Mouse (Mus musculus): ENCODE measurements around the gene 4932438H23Rik.

4932438H23Rik gene

DNA sequence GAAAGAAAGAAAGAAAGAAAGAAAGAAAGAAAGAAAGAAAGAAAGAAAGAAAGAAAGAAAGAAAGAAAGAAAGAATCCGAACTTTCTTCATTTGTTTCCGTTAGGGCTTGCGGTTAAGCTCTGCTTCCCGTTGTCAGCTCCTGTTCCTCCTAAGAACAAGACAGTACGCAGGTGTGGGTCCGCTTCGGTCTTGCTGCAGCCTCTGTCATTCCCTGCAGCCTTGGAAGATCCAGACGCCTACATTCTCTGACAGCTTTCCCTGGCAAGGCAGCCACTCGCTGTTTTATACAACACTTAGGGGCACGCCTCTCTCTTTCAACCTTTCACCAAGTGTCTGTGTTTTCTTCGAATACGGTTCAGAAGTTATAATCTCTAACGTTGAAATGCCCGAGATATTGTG is 8.5 kb upstream of the 4932438H23Rik start:
- in situ Hi-C loops (cut with MboI, MseI): no loop called here

DNA sequence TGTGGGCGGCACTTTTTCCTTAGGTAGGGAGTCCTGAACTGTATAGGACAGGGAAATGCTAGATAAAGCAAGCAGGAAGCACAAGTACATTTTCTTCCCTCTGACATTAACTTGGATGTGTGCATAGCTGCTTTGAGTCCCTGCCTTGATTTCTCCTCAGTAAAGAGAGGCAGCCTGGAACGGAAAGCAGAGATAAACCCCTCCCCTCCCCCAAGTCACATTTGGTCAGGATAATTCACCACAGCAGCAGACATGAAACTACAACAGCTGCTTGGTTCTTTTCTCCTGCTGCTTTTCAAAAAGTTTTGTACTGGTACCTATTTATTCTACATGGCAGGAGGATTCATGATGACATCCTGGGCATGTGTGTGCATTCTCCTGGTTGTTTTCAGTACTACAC is 5.6 kb upstream of the 4932438H23Rik start:
- in situ Hi-C loops (cut with MboI, MseI): no loop called here

DNA sequence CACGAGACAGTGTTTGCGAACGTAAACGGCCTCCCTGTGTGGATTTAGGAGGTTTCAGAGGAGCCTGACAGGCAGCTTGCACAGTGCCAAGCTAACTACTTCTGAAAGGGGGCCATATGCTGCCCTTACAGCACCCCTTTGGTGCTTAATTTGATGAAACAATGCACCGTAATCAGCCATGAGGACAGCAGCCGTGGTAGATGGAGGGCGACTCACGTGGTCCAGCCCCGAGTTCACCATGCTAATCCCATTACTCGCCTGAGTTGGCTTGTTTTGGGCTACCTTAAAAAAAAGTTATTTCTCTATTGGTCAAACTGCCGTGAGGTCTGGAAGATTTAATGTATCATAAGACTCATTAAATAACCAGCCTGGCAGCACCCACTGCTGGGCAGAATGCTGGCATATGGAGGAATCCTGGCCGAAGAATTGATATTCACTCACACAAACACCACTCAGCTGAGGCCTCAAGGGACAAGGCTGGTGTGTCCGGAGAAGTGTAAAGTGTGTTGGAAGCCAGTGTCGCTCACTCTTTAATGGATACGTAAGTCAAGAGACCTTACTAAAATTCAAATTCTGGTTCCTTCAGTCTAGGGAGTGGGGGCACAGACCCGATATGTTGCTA is 4.6 kb upstream of the 4932438H23Rik start:
- in situ Hi-C loops (cut with MboI, MseI): loop anchor here in 1 of 2 experiments (10.0 kb wide), 1 partner anchor 225 kb away; no protein-coding TSS in a partner anchor

DNA sequence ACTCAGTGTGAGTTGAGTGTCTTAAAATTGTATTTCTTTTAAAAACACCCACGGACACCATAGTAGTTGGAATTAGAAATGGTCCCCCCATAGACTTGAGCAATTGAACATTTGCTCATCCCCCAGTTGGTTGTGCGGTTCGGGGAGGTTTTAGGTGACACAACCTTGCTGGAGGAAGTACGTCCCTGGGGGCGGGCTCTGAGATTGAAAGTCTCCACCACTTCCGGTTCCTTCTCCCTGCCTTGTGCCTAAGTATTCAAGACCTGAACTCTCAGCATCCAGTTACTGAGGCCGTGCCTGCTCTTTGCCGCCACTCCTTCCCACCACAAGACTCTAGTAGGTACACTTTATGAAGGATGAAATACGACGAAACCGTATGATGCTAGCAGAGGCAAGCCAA is 2.9 kb upstream of the 4932438H23Rik start:
- in situ Hi-C loops (cut with MboI, MseI): loop anchor here in 1 of 2 experiments (10.0 kb wide), 1 partner anchor 227 kb away; no protein-coding TSS in a partner anchor

DNA sequence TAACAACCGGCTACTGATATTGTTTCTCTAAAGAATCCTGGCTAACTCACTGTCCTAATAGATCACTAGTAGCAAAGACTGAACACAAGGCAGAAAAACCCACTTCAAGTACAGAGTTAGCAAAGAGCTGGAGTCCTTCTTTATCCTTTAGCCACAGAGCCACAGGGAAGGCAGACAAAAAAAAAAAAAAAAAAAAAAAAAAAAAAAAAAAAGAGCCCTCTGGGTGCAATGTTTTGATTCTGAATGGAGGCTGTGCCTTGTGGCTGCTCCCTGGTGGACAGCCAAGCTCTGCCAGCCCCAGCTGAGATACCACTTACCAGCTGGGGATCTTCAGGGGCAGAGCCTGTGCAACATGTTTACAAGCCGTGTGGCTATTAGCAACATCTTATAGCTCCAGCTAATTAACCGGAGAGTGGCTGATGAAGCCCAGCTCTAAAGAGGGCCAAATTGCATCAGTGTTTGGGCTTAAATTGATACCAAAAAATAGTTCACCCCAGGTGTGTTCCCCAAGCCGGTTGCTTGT is 2.1 kb upstream of the 4932438H23Rik start:
- in situ Hi-C loops (cut with MboI, MseI): loop anchor here in 1 of 2 experiments (10.0 kb wide), 1 partner anchor 228 kb away; no protein-coding TSS in a partner anchor

DNA sequence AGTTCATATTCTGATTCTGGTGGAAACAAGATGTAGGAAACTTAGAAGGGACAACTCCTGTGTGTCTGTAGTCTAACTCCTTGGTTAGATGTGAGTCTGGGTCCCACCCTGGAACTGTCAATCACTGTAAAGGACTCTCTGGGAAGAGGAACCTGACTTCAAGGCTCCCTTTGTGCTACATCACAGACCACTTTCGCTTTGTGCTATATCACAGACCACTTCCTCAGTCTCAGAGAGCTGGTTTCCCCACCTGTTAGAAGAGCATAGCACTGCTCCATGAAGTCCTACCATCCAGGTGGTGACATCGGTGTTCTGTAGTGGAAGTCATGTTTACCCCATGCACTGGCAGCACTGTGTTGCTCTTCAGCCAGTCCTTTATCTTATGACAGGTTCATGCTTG is 1.1 kb upstream of the 4932438H23Rik start:
- in situ Hi-C loops (cut with MboI, MseI): loop anchor here in 1 of 2 experiments (10.0 kb wide), 1 partner anchor 229 kb away; no protein-coding TSS in a partner anchor

DNA sequence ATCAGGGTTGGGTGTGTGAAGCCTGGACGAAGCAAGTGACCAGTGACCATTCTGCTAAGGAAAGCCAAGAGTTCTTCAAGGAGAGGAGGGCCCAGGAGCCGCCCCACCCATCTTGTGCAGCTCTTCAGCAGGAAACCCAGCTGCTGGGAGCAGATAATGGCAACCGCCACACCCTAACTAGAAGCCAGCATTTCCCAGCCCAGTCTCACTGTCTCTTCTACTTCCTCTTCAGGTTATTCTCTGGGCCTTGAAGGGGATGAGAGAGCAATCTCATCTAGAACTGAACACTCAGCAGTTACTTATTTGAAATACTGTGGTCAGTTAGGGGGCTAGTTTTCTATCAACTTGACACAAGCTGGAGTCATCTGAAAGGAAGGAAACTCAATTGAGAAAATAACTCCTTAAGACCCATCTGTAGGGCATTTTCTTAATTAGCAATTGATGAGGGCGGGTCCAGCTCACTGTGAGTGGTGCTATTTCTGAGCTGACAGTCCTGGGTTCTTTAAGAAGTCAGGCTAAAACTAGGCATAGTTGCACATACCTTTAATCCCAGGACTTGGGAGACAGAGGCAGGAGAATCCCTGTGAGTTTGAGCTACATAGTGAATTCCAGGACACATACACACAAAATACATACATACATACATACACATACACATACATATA is 8.1 kb downstream of the 4932438H23Rik start:
- in situ Hi-C loops (cut with MboI, MseI): no loop called here

DNA sequence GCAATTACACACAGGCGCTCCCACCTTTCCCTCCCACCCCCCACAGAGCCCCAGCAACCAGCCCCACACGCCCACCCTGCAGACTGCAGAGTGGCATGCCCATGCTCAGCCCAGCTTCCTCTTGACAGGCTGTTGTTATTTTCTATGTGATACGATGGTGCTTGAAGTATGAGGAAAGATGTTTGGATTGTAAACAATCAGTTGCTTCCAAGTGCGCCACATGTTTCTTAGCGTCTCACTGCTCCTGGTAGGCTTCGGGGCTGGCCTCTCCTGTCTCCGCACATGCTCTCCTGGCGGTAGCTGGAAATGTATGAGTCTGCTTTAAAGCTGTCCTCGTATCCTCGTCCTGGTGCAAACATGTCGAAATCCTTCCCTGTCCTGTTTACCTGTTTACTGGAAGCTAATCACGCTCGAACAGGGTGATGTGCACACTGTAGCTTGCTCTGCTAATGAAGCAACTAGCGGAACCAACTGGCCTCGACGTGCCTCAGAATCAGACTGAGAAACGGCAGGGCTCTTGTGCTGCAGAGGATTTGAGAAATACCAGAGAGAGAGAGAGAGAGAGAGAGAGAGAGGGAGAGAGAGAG is 9.6 kb downstream of the 4932438H23Rik start:
- in situ Hi-C loops (cut with MboI, MseI): no loop called here

DNA sequence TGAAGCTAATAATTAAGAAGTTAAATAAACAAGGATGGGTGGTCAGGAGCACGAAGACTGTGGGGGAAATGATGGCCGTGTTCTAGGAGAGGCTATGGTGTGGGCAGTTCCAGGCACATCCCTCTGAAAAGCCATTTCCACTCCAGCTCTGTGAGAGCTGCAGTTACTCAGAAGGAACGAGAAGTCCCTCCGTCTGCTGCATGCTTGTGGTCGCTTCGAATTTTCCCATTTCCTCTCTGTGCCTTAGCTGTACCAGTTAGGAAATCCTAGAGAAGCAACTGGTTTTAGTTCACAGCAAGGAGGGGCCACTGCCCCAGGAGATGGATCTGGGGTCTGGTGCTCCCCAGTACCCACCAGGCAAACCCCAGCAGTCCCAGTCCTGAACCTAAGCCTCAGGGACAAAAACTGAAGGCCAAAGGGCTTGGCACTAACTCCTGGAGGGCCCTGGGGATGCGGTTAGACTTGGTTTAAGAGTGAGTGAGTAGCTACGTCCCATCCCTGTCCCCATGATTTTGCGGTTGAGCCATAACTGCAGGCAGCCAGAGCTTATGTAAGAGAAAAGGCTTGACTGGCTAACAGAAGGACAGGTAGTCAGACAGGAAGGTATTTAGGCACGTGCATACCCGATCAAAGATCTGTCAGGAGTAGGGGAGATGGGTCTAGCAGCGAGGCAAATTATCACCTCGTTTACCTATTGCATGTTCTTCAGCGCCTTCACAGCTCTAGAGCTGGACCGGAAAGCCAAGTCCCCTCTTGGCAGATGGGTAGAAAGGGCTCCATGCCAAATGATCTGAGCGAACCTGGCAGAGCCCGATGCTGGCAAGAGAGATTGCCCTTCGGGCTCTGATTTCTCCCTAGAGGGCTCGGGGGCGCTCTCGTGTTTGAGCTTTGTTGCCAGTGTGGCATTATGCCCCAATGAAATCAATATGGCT is 10.3 kb downstream of the 4932438H23Rik start:
- in situ Hi-C loops (cut with MboI, MseI): loop anchor here (5.0 kb wide), 1 partner anchor 268 kb away; no protein-coding TSS in a partner anchor

DNA sequence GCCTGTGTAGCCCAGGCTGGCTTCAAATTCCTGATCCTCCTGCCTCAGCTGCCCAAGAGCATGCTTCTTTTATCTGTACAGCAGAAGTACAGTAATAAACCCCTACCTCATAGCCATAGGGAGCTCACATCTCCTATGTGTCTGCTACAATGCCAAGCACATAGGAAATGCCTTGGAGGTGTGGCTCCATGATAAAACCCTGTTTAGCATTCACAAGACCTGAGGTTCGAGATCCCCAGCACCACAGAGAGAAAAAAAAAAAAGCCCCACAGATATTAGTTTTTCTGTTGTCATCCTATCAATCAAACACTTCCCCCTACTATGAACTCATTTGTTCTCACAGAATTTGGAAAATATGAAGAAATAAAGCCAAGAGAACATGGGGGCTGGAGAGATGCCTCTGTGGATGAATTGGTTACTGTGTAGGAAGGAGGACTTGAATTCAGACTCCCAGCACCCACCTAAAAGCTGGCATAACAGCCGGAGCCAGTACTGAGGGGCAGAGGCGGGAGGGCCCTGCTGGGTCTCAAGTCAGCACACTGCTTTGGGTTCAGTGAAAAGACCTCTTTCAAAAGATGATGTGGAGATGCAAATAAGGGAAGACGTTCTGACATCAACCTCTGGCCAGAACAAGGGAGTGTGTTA is 11.8 kb downstream of the 4932438H23Rik start:
- in situ Hi-C loops (cut with MboI, MseI): loop anchor here (5.0 kb wide), 1 partner anchor 269 kb away; no protein-coding TSS in a partner anchor

DNA sequence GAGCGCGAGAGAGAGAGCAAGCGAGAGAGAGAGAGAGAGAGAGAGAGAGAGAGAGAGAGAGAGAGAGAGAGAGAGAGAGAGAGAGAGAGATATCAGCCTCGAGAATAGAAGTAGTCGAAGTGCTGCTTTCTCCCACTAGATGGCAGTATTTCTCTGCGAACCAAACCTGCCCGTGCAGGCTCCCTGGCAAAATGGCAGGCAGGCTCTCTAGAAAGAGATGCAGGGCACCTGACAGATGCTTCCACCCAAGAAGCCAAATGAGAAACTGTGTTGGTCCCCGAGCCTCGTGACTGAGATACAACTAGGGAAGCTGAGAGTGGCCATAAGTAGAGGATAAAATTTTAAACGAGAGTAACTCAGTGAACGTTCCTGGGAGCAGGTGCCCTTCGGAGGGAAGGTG is 13.4 kb downstream of the 4932438H23Rik start:
- in situ Hi-C loops (cut with MboI, MseI): loop anchor here (5.0 kb wide), 1 partner anchor 271 kb away; no protein-coding TSS in a partner anchor

DNA sequence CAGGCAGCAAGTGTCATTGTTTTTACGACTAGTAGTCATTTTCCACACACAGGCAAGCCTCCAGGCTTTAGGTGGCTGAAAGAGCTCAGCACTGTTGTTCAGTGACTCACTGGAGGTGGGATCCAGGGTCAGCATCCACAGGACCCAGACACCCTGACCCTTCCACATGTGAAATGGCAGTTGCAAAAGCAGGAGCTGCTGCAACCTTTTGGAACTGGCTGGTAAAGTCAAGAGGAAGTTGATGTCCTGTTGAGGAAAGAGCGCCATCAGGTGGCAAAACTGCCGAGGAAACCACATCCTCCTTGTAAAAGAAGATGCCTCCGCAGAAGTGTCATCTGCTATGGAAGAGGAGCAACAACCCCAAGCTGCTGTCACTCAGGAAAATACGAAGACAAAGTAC is 18.7 kb downstream of the 4932438H23Rik start:
- in situ Hi-C loops (cut with MboI, MseI): loop anchor here in 1 of 2 experiments (5.0 to 10.0 kb wide), 2 partner anchors 34 to 141 kb away; partner anchors contain the start of genes Cfap298 and Paxbp1

DNA sequence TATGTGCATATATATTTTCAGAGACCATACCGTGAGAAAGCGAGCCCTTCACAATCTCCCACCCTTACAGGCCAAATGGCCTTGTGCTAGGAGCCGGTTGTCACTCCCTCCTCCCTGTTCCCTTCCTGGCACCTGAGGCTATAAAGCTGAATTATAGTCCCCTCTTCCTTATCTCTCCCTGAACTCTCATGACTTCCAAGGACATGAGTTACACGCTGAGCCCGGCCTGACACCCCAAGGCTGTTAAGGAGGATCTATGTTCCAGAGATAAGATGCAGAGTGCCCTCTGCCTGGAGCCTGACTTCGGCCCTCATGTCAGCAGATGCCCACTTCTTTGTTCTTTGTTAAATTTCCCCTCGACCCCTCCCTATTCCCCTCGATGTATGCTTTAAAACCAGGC is 19.5 kb downstream of the 4932438H23Rik start:
- in situ Hi-C loops (cut with MboI, MseI): loop anchor here in 1 of 2 experiments (5.0 to 10.0 kb wide), 2 partner anchors 33 to 141 kb away; partner anchors contain the start of genes Cfap298 and Paxbp1

DNA sequence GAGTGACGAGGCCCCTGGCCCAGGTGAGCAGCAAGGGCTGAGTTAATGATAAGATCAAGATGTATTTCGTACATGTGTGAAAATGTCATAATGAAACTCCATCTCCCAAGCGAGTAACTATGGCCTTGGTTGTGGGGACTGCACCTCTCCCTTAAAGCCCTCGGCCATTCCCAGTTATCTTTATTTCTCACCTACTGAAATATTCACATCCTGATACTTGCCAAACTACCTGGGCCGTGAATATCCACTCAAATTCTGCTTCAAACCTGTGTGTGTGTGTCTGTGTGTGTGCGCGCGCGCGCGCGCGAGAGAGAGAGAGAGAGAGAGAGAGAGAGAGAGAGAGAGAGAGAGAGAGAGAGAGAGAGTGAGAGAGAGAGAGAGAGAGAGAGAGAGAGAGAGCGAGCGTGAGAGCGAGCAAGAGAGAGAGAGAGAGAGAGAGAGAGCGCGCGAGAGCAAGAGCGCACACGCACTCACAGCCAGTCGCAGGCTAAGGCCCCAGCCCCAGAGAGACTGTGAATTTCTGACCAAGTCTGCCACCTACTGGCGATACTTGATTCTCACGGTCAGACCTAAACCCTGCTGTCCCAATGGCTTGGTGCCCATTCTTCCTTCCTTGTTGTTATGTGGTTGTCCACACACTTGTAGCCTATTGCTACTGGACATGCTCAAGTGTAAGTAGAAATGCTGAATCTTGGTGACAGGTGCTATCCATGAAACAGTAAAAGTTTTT is 21.6 kb downstream of the 4932438H23Rik start:
- in situ Hi-C loops (cut with MboI, MseI): loop anchor here (5.0 to 10.0 kb wide), 2 partner anchors 61 to 139 kb away; partner anchors contain the start of genes Cfap298 (in 1 of the 2) and Synj1 (in 1 of the 2)

DNA sequence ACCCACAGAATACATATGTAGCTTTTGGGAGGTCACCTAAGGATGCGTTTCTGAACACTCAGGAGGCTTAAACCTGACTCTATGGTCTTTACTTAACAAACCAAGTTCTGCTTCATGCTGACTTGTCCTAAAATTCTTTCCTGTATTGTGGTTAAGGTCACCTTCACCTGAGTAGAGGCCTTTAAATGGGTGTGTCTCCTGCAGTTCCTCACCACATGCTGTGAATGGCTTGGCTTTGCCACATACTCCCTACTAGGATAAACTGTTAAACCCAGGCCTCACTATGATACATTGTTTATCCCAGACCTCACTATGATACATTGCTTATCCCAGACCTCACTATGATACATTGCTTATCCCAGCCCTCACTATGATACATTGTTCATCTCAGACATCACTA is 22.7 kb downstream of the 4932438H23Rik start:
- in situ Hi-C loops (cut with MboI, MseI): loop anchor here (5.0 to 10.0 kb wide), 2 partner anchors 60 to 137 kb away; partner anchors contain the start of genes Cfap298 (in 1 of the 2) and Synj1 (in 1 of the 2)

DNA sequence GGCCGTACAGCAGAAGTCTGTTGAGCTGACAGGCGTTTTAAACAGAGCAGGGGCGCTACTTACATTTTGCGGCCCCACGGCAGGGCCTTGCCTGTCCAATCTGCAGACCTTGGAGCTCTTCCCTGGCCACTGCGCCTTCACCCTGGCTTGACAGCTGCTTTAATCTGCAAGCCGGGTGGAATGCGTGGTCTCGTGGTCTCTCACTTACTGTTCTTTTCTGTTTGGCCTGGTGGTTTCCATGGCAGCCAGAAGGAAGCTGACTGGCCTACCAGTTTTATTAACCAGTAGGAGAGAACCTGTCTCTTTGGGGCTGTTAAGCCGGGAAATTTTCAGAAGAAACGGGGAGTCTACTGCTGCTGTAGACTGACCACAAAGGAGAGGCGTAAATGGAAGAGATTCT is 26.0 kb downstream of the 4932438H23Rik start:
- in situ Hi-C loops (cut with MboI, MseI): no loop called here

DNA sequence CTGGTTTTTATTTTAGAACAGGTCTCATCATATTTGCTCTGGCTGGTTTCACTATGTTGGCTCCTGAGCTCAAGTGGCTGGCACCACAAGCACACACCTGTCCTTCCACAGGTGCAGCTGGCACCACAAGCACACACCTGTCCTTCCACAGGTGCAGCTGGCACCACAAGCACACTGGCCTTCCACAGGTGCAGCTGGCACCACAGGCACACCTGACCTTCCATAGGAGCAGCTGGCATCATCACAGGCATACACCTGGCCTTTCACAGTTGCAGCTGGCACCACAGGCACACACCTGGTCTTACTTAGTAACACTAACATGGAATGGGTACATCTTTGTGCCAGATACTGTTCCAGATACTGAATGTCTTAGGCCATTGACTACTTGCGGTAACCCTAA is 27.8 kb downstream of the 4932438H23Rik start:
- in situ Hi-C loops (cut with MboI, MseI): no loop called here

DNA sequence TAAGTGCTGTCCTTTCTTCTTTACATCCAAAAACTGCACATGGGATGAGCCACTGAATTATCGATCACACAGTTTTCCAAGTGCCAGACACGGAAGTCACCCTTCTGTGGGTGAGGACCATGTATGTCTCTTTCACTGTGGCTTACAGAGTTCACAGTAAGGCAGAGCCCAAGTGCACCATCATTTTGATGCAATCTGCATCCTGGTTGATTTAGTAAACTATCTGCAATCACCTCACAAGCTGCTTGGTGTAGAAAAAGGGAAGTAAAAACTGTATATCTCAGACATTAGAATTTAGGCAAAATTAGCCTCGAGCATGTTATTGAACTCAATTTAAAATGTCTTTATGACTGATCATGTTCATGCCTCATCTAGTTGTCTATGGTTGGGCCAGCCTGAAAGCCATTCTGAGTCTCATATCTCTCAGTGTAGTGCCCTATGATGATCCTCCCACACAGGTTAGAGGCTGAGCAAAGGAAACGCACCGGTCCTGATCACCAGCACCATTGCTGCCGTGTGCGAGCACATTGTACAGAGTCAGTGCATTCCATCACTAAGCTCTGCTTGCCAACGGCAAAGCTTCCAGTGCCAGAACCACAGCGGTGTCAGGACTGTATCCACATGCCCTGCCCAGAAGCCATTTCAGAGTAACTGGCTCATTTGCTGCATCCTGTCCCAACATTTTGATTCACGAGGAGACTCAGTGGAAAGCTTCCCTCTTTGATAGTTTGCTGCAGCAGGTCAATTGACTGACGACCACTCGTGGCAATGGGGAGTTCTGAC is 30.1 kb downstream of the 4932438H23Rik start:
- in situ Hi-C loops (cut with MboI, MseI): no loop called here

DNA sequence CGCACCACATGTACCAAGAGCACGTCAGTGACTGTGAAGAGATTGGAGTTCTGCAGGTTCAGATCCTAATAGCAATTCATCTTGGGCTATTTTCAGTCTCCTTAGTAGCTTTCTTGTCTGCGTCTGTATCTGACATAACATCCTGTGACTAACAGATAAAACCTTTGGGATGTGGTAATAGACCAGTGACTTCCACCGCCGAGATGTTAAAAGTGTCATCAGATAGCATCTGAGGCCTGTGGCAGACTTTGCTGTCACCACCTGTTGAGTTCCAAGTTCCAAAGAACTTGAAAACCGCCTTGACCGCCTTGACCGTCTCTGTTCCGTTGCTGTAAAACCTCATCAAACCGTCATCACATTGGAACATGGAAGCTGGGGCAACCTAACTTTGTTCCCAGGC is 31.1 kb downstream of the 4932438H23Rik start:
- in situ Hi-C loops (cut with MboI, MseI): no loop called here
